Mouse (Mus musculus): ENCODE data around the gene Med27. TPM values are rescaled to one million over a fixed set of nuclear protein-coding genes. Genes with fewer than 3 reads are reported as not detected.

Gene Med27
- 16.8 and 25.2 TPM in 2 replicates for total RNA-seq (2017)

GRCm38 (mm10) chr2:29346629-29347271 is at the start of gene Med27:
Gene Med27 (plus strand): TSS chr2:29346819.
- ATAC-seq (replicated peaks in 1 of 2; ENCODE audit: insufficient read depth in 1 of 2, low FRiP score in 2 of 2, low TSS enrichment in 1 of 2, low read depth in 1 of 2, poor library complexity in 2 of 2, severe bottlenecking in 2 of 2), result peak; percentile 96 to 98

GRCm38 (mm10) chr2:29309966-29310365 is 36.7 kb upstream of the Med27 start:
- no peak for ATAC-seq (replicated peaks in 1 of 2; ENCODE audit: insufficient read depth in 1 of 2, low FRiP score in 2 of 2, low TSS enrichment in 1 of 2, low read depth in 1 of 2, poor library complexity in 2 of 2, severe bottlenecking in 2 of 2)

- no peak for ATAC-seq (replicated peaks in 1 of 2; ENCODE audit: insufficient read depth in 1 of 2, low FRiP score in 2 of 2, low TSS enrichment in 1 of 2, low read depth in 1 of 2, poor library complexity in 2 of 2, severe bottlenecking in 2 of 2)
Measured at GRCm38 (mm10) chr2:29312058-29312457, 34.6 kb upstream of the Med27 start.

- no peak for ATAC-seq (replicated peaks in 1 of 2; ENCODE audit: insufficient read depth in 1 of 2, low FRiP score in 2 of 2, low TSS enrichment in 1 of 2, low read depth in 1 of 2, poor library complexity in 2 of 2, severe bottlenecking in 2 of 2)
Measured at GRCm38 (mm10) chr2:29317906-29318470, 28.6 kb upstream of the Med27 start.

GRCm38 (mm10) chr2:29318596-29318995 is 28.0 kb upstream of the Med27 start:
- no peak for ATAC-seq (replicated peaks in 1 of 2; ENCODE audit: insufficient read depth in 1 of 2, low FRiP score in 2 of 2, low TSS enrichment in 1 of 2, low read depth in 1 of 2, poor library complexity in 2 of 2, severe bottlenecking in 2 of 2)

- ATAC-seq (replicated peaks in 1 of 2; ENCODE audit: insufficient read depth in 1 of 2, low FRiP score in 2 of 2, low TSS enrichment in 1 of 2, low read depth in 1 of 2, poor library complexity in 2 of 2, severe bottlenecking in 2 of 2), result no peak
Measured at GRCm38 (mm10) chr2:29320229-29320751, 26.3 kb upstream of the Med27 start.

GRCm38 (mm10) chr2:29320780-29321179 is 25.8 kb upstream of the Med27 start:
- ATAC-seq (replicated peaks in 1 of 2; ENCODE audit: insufficient read depth in 1 of 2, low FRiP score in 2 of 2, low TSS enrichment in 1 of 2, low read depth in 1 of 2, poor library complexity in 2 of 2, severe bottlenecking in 2 of 2), result no peak

- no peak for ATAC-seq (replicated peaks in 1 of 2; ENCODE audit: insufficient read depth in 1 of 2, low FRiP score in 2 of 2, low TSS enrichment in 1 of 2, low read depth in 1 of 2, poor library complexity in 2 of 2, severe bottlenecking in 2 of 2)
Measured at GRCm38 (mm10) chr2:29324456-29324855, 22.2 kb upstream of the Med27 start.

- no peak for ATAC-seq (replicated peaks in 1 of 2; ENCODE audit: insufficient read depth in 1 of 2, low FRiP score in 2 of 2, low TSS enrichment in 1 of 2, low read depth in 1 of 2, poor library complexity in 2 of 2, severe bottlenecking in 2 of 2)
Measured at GRCm38 (mm10) chr2:29330471-29330870, 16.1 kb upstream of the Med27 start.

- ATAC-seq (replicated peaks in 1 of 2; ENCODE audit: insufficient read depth in 1 of 2, low FRiP score in 2 of 2, low TSS enrichment in 1 of 2, low read depth in 1 of 2, poor library complexity in 2 of 2, severe bottlenecking in 2 of 2), result no peak
Measured at GRCm38 (mm10) chr2:29338396-29338795, 8.2 kb upstream of the Med27 start.

- no peak for ATAC-seq (replicated peaks in 1 of 2; ENCODE audit: insufficient read depth in 1 of 2, low FRiP score in 2 of 2, low TSS enrichment in 1 of 2, low read depth in 1 of 2, poor library complexity in 2 of 2, severe bottlenecking in 2 of 2)
Measured at GRCm38 (mm10) chr2:29358696-29359375, 12.2 kb downstream of the Med27 start.

GRCm38 (mm10) chr2:29360956-29361355 is 14.3 kb downstream of the Med27 start:
- ATAC-seq (replicated peaks in 1 of 2; ENCODE audit: insufficient read depth in 1 of 2, low FRiP score in 2 of 2, low TSS enrichment in 1 of 2, low read depth in 1 of 2, poor library complexity in 2 of 2, severe bottlenecking in 2 of 2), result no peak

- no peak for ATAC-seq (replicated peaks in 1 of 2; ENCODE audit: insufficient read depth in 1 of 2, low FRiP score in 2 of 2, low TSS enrichment in 1 of 2, low read depth in 1 of 2, poor library complexity in 2 of 2, severe bottlenecking in 2 of 2)
Measured at GRCm38 (mm10) chr2:29365000-29365695, 18.5 kb downstream of the Med27 start.

GRCm38 (mm10) chr2:29368730-29369129 is 22.1 kb downstream of the Med27 start:
- ATAC-seq (replicated peaks in 1 of 2; ENCODE audit: insufficient read depth in 1 of 2, low FRiP score in 2 of 2, low TSS enrichment in 1 of 2, low read depth in 1 of 2, poor library complexity in 2 of 2, severe bottlenecking in 2 of 2), result no peak

- no peak for ATAC-seq (replicated peaks in 1 of 2; ENCODE audit: insufficient read depth in 1 of 2, low FRiP score in 2 of 2, low TSS enrichment in 1 of 2, low read depth in 1 of 2, poor library complexity in 2 of 2, severe bottlenecking in 2 of 2)
Measured at GRCm38 (mm10) chr2:29372176-29372575, 25.6 kb downstream of the Med27 start.

- ATAC-seq (replicated peaks in 1 of 2; ENCODE audit: insufficient read depth in 1 of 2, low FRiP score in 2 of 2, low TSS enrichment in 1 of 2, low read depth in 1 of 2, poor library complexity in 2 of 2, severe bottlenecking in 2 of 2), result no peak
Measured at GRCm38 (mm10) chr2:29381683-29382082, 35.1 kb downstream of the Med27 start.

- no peak for ATAC-seq (replicated peaks in 1 of 2; ENCODE audit: insufficient read depth in 1 of 2, low FRiP score in 2 of 2, low TSS enrichment in 1 of 2, low read depth in 1 of 2, poor library complexity in 2 of 2, severe bottlenecking in 2 of 2)
Measured at GRCm38 (mm10) chr2:29382583-29382982, 36.0 kb downstream of the Med27 start.

- ATAC-seq (replicated peaks in 1 of 2; ENCODE audit: insufficient read depth in 1 of 2, low FRiP score in 2 of 2, low TSS enrichment in 1 of 2, low read depth in 1 of 2, poor library complexity in 2 of 2, severe bottlenecking in 2 of 2), result no peak
Measured at GRCm38 (mm10) chr2:29383133-29383532, 36.5 kb downstream of the Med27 start.

All from hematopoietic stem cell, adult 5-6 weeks (primary cell).